Mouse (Mus musculus) embryonic stem cell, embryonic (primary cell): ENCODE measurements around the gene Khdc1b.

Experiments used
- CTCF ChIA-PET, 4 experiments: fragments of 300-600 bp in 2 of 4; fragments of 350-600 bp in 2 of 4; sonication (Branson Sonifier 250); formaldehyde crosslinking; loops; one replicate each; lab custom pipeline; 2022; ENCODE audit warnings: inconsistent platforms in 2 of 4; lab: Charles Lee
- POLR2A ChIA-PET, 4 experiments: fragments of 300-600 bp in 2 of 4; fragments of 350-600 bp in 2 of 4; sonication (Branson Sonifier 250); formaldehyde crosslinking; loops; one replicate each; lab custom pipeline; 2022; ENCODE audit warnings: antibody characterized with exemption in 4 of 4, inconsistent platforms in 1 of 4; lab: Charles Lee

Khdc1b gene

DNA sequence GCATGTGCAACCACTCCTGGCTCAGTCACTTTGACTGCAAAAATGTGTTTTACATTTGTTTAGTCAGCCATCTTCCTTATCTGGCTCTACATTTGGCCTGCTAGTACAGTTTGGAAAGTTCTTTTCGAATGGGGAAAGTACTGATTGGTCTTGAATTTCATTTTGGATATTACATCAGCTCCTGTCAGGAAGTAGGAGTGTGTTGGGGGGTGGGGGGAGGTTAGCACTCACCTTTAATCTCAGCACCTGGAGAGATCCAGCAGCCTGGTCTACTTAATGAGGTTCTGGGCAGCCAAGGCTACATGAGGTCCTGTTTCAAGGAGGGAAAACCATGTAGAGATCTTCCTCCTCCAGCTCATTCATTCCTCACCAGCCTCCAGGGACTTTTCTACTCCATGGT, at the start of gene Khdc1b:
Khdc1b (plus strand) TSS at position 301 of the 400 bp plus-strand sequence.
- POLR2A ChIA-PET, result no interaction called here
- CTCF ChIA-PET, result no interaction called here

DNA sequence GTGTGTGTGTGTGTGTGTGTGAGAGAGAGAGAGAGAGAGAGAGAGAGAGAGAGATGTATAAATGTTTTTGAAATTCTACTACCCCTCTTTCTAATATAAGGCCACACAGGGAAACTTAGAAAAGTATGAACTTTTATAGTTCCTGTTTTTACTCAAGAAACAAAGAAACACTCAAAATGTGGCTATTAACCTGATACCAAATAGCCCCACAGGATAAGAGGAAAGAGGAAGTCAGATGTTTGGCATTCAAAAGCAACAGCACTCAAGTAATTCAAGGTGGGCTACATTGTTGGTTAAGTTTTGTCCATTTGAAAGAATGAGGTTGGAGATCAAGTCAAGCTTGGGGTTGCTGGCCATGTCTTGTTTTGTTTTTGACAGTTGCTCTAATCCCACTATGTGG, 47.5 kb upstream of the Khdc1b start:
- POLR2A ChIA-PET, result interaction anchor here in 1 of 4 experiments (0.6 kb wide), 1 partner anchor 110 kb away, joined by 4 read pairs; no protein-coding TSS in a partner anchor
- CTCF ChIA-PET, result interaction anchor here in 1 of 4 experiments (0.8 kb wide), 1 partner anchor 10 kb away, joined by 4 read pairs; no protein-coding TSS in a partner anchor

DNA sequence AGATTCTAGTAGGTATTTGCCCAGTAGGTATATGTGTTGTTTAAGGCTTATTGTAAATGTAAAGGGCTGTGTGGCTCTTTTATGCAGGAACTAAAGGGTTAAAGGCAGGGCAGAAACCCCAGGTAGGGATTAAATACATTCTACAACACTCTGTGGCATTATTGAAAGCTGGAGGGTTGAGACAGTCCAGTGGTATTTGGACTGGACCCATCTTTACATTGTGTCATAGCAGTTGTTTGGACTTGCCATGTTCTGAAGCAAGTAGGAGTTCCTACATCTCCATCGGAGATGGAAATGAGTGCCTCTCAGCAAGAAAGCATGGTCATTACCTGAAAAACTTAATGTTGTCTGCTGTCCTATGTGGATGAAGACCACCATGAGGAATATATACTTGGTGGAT, 42.6 kb upstream of the Khdc1b start:
- CTCF ChIA-PET, result no interaction called here
- POLR2A ChIA-PET, result no interaction called here

DNA sequence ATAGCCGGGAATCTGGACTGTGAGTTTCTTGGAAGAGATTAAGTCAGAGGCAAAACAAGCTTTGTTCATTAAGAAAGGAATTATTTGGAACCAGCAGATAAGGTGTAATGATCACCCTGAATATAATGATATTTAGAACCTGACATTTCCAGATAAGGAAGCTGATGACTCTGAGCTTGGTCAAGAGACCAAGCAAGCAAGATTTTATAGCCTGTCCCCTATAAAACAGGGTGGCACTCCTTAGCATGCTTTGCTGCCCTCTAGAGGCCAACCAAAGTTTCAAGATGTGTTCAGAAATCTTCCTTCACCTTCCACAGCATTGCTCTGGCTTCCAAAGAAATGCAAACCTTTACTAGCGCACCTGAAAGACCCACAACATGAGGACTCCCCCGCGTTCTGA, 39.1 kb upstream of the Khdc1b start:
- CTCF ChIA-PET, result interaction anchor here (0.5 to 2.4 kb wide), 12 partner anchors 67 to 409 kb away, joined by 3 to 9 read pairs (median 4); partner anchors contain the start of gene Tmem14a (in 2 of the 4)
- POLR2A ChIA-PET, result interaction anchor here in 2 of 4 experiments (0.6 to 1.2 kb wide), 2 partner anchors 11 to 88 kb away, joined by 3 read pairs; no protein-coding TSS in a partner anchor

DNA sequence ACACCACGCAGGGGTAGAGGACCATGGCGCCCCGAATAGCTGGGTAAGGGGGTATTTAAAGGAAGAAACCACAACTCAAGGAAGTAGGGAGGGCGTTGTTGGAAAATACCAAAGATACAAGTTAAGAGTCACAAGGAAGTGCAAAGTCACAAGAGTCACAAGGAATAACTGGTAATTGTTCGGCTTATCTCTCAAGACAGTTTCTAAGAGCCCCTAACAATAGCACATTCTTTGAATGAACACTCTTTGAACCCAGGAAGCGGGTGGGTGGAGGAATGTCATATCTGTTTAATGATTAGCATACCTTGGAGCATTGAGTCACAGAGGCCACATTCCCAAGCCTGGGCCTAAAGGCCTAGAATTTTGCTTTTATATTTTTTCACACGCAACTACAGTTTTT, 38.6 kb upstream of the Khdc1b start:
- POLR2A ChIA-PET, result interaction anchor here in 2 of 4 experiments (0.6 to 1.2 kb wide), 2 partner anchors 12 to 89 kb away, joined by 3 read pairs; no protein-coding TSS in a partner anchor
- CTCF ChIA-PET, result interaction anchor here (0.6 to 2.4 kb wide), 11 partner anchors 67 to 410 kb away, joined by 3 to 9 read pairs (median 4); partner anchors contain the start of gene Tmem14a (in 2 of the 4)

DNA sequence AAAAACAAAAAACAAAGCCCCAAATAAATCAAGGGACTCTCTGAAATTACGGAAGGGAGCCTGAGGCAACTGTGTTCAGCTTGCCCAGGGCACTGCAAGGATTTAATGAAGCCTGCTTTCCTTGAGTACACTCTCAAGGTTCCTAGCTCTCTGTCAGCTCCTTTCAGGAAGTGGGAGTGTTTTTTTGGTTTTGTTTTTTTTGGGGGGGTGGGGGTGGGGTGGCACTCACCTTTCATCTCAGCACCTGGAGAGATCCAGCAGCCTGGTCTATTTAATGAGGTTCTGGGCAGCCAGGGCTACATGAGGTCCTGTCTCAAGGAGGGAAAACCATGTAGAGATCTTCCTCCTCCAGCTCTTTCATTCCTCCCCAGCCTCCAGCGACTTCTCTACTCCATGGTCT, 34.0 kb upstream of the Khdc1b start, which contains the start of gene Khdc1a:
Khdc1a (plus strand) TSS at position 301 of the 400 bp plus-strand sequence.
- ChIA-PET CTCF (interaction anchor here in 1 of 4 experiments (0.6 kb wide), 2 partner anchors 102 to 365 kb away, joined by 3 to 8 read pairs; no protein-coding TSS in a partner anchor), POLR2A (interaction anchor here in 2 of 4 experiments (0.6 kb wide), 2 partner anchors 23 to 1241 kb away, joined by 3 read pairs; no protein-coding TSS in a partner anchor)

DNA sequence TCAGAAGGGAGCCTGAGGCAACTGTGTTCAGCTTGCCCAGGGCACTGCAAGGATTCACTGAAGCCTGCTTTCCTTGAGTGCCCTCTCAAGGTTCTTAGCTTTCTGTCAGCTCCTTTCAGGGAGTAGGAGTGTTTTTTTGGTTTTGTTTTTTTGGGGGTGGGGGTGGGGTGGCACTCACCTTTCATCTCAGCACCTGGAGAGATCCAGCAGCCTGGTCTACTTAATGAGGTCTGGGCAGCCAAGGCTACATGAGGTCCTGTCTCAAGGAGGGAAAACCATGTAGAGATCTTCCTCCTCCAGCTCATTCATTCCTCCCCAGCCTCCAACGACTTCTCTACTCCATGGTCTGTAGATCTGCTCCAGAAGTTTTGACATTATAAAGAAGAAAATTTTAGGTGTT, 15.3 kb upstream of the Khdc1b start, which contains the start of gene Khdc1c:
Khdc1c (plus strand) TSS at position 301 of the 400 bp plus-strand sequence.
- ChIA-PET POLR2A (interaction anchor here in 1 of 4 experiments (0.7 kb wide), 1 partner anchor 69 kb away, joined by 4 read pairs; no protein-coding TSS in a partner anchor), CTCF (interaction anchor here in 2 of 4 experiments (0.7 to 0.8 kb wide), 2 partner anchors 8 to 17 kb away, joined by 3 to 6 read pairs; no protein-coding TSS in a partner anchor)

DNA sequence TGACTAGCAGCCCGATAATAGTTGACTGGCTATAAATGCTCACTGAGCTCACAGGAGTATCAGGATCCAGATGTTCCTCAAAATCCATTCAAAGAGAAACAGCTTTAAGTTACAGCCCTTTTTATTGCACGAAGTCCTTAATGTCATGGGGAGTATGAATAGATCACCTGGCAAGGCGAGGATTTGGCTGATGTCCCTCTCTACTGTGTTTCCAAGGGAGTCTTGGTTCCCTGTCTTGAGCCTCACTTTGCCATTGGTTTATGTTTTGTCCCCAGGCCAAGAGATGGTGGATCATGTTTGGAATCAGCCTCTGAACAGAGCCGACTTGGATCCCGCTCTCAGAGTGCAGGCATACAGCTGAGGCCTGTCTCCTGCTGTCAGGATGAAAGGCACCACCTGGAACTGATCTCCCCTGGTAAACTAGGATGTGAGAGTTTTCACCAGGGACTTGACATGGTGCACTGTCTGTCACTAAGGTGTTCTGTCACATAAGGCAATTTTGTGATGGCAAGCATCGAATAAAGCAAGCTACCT, 7.8 kb downstream of the Khdc1b start:
- ChIA-PET POLR2A (interaction anchor here in 1 of 4 experiments (0.6 kb wide), 1 partner anchor 22 kb away, joined by 3 read pairs; no protein-coding TSS in a partner anchor), CTCF (no interaction called here)

DNA sequence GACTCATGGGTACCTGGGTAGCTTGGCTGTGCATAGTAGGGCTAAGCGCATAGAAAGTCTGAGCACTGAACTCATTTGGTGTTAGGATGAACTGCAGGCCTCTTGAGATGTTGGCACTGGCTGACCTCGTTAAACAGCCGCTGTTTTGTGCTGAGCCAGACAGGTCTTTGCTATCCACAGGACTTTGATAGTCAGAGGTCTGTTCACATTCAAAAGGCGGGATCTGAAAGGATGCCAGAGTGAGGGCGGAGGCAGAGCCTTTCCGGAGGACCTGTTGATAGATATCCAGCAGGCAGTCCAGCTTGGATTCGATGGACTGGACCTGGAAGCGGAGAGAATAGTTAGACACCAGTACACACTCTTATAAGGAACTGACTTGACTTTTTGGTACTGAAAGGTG, 19.4 kb downstream of the Khdc1b start:
- ChIA-PET POLR2A (interaction anchor here in 1 of 4 experiments (0.6 kb wide), 1 partner anchor 15 kb away, joined by 3 read pairs; no protein-coding TSS in a partner anchor), CTCF (no interaction called here)

DNA sequence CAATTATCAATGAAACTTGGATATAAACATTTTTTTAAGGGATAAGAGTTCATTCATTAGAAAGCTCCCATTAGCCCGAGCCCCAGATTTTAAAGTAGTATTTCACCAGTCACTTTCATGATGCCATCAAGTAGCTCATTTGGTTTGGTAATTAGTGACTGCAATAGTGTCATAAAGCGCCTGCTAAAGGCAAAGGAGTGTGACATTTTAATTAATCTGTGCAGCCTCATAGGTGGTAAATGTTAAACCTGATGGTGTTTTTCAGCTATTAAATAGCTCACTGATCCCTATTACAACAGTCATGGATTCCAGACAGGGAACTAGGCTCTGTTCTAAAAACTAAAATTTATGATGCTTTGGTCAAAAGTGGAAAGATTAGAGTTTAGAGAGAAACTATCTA, 23.9 kb downstream of the Khdc1b start:
- CTCF ChIA-PET, result no interaction called here

DNA sequence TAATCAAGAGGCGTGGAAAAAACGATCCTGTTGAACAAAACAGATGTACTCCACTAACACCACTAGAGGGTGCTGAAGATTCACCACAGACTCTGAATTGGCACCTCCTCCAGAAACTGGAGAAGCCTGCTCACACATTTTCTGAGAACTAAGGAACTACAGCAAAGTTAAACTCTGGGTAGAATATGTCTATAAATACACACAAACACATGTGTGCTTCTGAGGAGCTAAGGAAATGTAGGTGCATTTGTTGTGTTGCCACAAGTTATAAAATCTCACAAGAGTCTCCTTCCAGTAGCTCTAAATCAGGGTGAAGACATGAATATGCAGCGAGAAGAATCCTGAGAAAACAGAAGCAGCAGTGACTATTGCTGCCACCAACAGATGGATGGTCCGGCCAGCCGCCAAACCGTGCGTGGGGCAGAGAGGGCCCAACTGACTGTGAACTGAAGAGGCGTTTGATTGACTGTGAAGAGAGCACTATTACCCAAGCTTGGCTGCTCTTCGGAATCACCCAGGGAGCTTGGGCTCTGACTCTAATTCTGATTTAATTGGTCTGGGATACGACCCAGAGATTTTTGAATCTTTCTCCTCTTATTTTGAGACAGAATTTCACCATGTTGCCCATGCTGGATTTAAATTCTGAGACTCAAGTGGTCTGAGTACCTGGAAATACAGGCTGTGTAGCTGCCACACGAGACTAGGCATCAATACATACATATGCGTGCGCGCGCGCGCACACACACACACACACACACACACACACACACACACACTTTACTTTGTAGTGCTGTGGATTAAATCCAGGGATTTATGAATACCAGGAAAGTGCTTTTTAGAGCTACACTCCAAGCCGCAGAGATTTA, 28.2 kb downstream of the Khdc1b start:
- ChIA-PET POLR2A (no interaction called here), CTCF (interaction anchor here (0.5 to 1.6 kb wide), 11 partner anchors 12 to 1076 kb away, joined by 3 to 6 read pairs (median 3); no protein-coding TSS in a partner anchor)

More for the DNA sequence above, 23.9 kb downstream of the Khdc1b start:
- POLR2A ChIA-PET, result no interaction called here

DNA sequence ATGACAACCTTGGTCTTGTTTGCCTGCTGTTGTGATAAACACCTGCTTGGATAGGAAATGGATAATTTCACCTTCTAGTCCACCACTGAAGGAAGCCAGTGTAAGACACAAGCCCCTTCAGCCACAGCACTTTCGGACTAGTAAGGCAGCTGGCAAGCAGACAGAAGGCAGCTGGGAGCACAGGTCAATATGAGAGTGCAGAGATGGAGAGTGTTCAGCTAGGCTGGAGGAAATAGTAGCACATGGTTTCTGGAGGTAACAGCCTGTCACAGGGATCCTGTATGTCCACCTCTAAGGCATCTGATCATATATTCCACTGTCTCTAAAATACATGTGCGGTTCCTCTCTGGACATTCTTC, 28.8 kb downstream of the Khdc1b start:
- ChIA-PET POLR2A (interaction anchor here in 1 of 4 experiments (0.6 kb wide), 1 partner anchor 858 kb away, joined by 3 read pairs; no protein-coding TSS in a partner anchor), CTCF (interaction anchor here in 3 of 4 experiments (0.6 to 1.6 kb wide), 10 partner anchors 11 to 1075 kb away, joined by 3 to 6 read pairs (median 3); no protein-coding TSS in a partner anchor)

DNA sequence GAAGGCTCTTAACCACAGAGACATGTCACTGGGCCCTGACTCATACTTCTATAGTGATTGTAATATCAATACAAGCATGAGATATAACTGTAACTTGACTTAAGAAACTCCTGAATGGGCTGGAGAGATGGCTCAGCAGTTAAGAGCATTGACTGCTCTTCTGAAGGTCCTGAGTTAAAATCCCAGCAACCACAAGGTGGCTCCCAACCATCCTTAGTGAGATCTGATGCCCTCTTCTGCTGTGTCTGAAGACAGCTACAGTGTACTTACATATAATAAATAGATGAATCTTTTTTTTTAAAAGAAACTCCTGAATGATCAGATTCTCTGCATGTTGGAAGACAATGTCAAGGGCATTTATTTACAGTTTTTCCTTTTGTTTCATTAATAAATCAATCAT, 36.0 kb downstream of the Khdc1b start:
- CTCF ChIA-PET, result interaction anchor here in 3 of 4 experiments (0.6 to 2.2 kb wide), 3 partner anchors 252 to 849 kb away, joined by 3 to 8 read pairs (median 3); no protein-coding TSS in a partner anchor
- POLR2A ChIA-PET, result no interaction called here

DNA sequence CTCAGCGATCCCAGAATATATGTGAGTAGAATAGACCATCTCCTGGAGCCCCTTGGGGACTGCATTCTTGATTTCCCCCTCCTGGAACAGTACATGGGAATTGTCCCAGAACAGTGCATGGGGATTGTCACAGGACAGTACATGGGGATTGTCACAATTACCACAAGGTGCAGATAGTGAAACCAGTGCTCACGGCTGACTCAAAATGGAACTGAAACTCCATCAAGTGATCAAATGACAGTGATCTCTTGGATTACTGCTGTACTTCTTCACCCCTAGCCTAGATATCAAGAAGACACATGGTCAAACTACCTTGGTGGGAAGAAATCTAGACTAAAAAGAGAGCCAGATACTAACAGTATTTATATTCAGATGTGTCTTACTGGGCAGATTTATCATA, 42.3 kb downstream of the Khdc1b start:
- CTCF ChIA-PET, result interaction anchor here in 1 of 4 experiments (0.6 kb wide), 1 partner anchor 196 kb away, joined by 3 read pairs; no protein-coding TSS in a partner anchor
- POLR2A ChIA-PET, result no interaction called here

DNA sequence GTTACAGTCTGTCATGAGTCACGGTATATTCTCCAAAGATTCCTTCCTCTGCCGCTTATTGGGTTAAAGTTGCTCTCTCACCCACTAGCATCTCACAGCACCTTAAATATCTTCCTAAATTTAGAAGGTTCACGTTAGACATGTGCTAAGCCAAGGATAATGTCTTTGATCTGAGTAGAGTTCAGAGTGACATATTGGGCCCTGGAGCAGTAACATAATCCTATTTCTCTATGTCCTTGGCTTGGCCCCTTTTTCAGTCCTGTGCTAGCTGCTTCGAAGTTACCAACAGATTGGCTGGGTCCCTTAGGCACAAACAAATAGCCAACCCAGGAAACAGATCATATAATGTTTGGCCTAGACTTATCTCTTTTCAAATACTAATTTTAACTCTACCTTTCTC, 44.7 kb downstream of the Khdc1b start:
- CTCF ChIA-PET, result no interaction called here
- POLR2A ChIA-PET, result no interaction called here

DNA sequence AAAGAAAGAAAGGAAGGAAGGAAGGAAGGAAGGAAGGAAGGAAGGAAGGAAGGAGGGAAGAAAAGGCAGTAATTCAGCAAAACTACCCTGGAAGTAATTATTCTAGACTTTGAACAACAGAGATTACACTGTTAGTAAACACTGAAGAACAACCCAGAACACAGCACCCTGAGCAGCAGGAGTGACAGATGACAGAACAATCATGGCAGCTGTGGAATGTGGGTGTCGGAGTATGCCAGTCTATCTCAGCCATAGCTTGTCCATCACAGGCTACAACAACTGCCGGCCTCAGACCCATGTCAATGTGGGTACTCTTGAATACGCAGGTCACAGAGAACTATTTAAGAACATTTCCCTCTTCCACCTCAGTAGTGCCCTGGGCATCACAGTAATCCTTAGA, 48.3 kb downstream of the Khdc1b start:
- ChIA-PET CTCF (no interaction called here), POLR2A (no interaction called here)

DNA sequence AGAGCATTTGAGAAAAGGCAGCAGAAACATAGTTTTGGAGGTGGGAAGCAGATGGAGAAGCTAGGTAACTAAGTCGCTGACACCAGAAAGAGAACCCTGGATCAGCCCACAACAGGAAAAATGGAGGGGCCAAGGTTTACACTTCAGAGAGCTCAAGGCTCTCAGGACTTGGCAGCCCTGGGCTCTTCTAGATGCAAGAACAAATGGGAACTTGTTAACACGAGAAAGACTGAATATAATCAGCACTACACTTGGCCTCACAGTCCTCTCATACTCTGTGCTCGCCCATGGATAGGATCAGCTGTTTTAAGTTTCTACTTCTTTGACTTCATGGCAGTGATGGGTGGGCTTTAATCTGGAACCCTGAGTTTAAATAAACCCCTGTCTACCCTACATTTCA, 51.5 kb downstream of the Khdc1b start:
- POLR2A ChIA-PET, result no interaction called here
- CTCF ChIA-PET, result no interaction called here
